Mouse (Mus musculus): ENCODE data around the gene Etfbkmt.

GRCm38 (mm10) chr6:149132311-149133077, 7.2 kb upstream of the Etfbkmt start:
- TF ChIP-seq POLR2A (IDR thresholded peaks at IDR 0.05; ENCODE audit: control insufficient read depth, extremely low read depth, insufficient read depth, low read length, poor library complexity) (no peak), CTCF (IDR thresholded peaks at IDR 0.05; ENCODE audit: borderline replicate concordance, control insufficient read depth, extremely low read depth, insufficient read depth, low read length, poor library complexity) (no peak)

Measured in thymus, adult 2 months (tissue).